Mouse (Mus musculus) testis, postnatal 14 days (tissue): ENCODE measurements around the gene Flot1.
"Not testable (repeated sequence)": the region's sequence is repeated elsewhere in the genome, so short reads cannot be mapped to it uniquely, and the experiment has no call there.

Experiments
- DNase-seq: peaks from one replicate; pipeline ENCODE4 v3.0.0; 2021; ENCODE audit warnings: low spot score

Flot1 gene

GRCm38 (mm10) chr17:35836991-35837422, 14.0 kb downstream of the Flot1 start:
- peak; percentile 87 for DNase-seq

GRCm38 (mm10) chr17:35837487-35837886, 14.5 kb downstream of the Flot1 start:
- peak; percentile 52 for DNase-seq

- DNase-seq: peak; percentile 92
These were observed 15.1 kb downstream of the Flot1 start, which contains the start of gene Tubb5 for GRCm38 (mm10) chr17:35838122-35838544. TSS of gene Tubb5 (minus strand) at chr17:35838306.

GRCm38 (mm10) chr17:35838570-35838969, 15.5 kb downstream of the Flot1 start:
- DNase-seq: peak; percentile 86

- not testable (repeated sequence) for DNase-seq
These were observed 16.0 kb downstream of the Flot1 start for GRCm38 (mm10) chr17:35839002-35839401.

GRCm38 (mm10) chr17:35840561-35840960, 17.5 kb downstream of the Flot1 start:
- no peak for DNase-seq

GRCm38 (mm10) chr17:35841076-35841950, 18.3 kb downstream of the Flot1 start, which contains the start of gene Mdc1:
TSS of gene Mdc1 (plus strand) at chr17:35841515.
- peak; percentile 100 for DNase-seq

- peak; percentile 29 for DNase-seq
These were observed 19.0 kb downstream of the Flot1 start for GRCm38 (mm10) chr17:35842006-35842405.

GRCm38 (mm10) chr17:35843514-35843913, 20.5 kb downstream of the Flot1 start:
- peak; percentile 6 for DNase-seq

- peak; percentile 21 for DNase-seq
These were observed 25.1 kb downstream of the Flot1 start for GRCm38 (mm10) chr17:35848112-35848511.

GRCm38 (mm10) chr17:35850974-35851373, 27.9 kb downstream of the Flot1 start:
- no peak for DNase-seq

GRCm38 (mm10) chr17:35859371-35859770, 36.3 kb downstream of the Flot1 start:
- no peak for DNase-seq

GRCm38 (mm10) chr17:35859835-35860234, 36.8 kb downstream of the Flot1 start:
- DNase-seq: no peak

- DNase-seq: no peak
These were observed 37.8 kb downstream of the Flot1 start for GRCm38 (mm10) chr17:35860831-35861197.

GRCm38 (mm10) chr17:35861198-35861857, 38.3 kb downstream of the Flot1 start, which contains the start of gene Nrm:
TSS of gene Nrm (plus strand) at chr17:35861318.
- peak; percentile 85 for DNase-seq

- no peak for DNase-seq
These were observed 41.9 kb downstream of the Flot1 start for GRCm38 (mm10) chr17:35864832-35865353.

GRCm38 (mm10) chr17:35865481-35866280, 42.7 kb downstream of the Flot1 start, which contains the start of gene Ppp1r18:
TSS of gene Ppp1r18 (plus strand) at chr17:35865593.
- peak; percentile 80 for DNase-seq

- DNase-seq: peak; percentile 65
These were observed 43.3 kb downstream of the Flot1 start for GRCm38 (mm10) chr17:35866281-35866831.

- no peak for DNase-seq
These were observed 44.2 kb downstream of the Flot1 start for GRCm38 (mm10) chr17:35866911-35867890.

GRCm38 (mm10) chr17:35868165-35868820, 45.3 kb downstream of the Flot1 start:
- DNase-seq: no peak
